Mouse (Mus musculus): Measurements from ENCODE around the gene Stxbp1.

DNA sequence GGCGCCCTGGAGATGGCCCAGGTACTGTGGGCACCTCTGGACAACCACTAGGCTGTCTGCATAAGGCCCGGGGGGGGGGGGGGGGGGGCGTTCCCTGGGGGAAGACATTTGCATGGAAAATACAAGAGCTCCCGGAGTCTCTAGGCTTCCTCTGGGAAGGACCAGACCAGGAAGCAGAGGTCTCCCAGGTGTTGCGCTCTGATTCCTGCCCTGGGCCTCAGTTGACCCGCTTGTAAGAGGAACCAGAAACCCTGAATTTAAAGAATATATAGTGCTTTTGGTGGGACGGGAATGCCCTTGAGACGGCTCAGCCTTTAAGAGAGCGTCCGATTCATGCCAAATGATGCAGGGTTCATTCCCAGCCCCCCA, 95.4 kb downstream of the Stxbp1 start:
- no peak for TF ChIP-seq CTCF (IDR thresholded peaks at IDR 0.05; ENCODE audit: insufficient read depth, low read depth, low read length)
- no peak for TF ChIP-seq POLR2A (IDR thresholded peaks at IDR 0.05; ENCODE audit: insufficient read depth, low read depth, low read length)
